Mouse (Mus musculus) bone marrow macrophage, adult 2 months (primary cell): ENCODE results near the gene Mast2.

Source experiments
- CTCF ChIP-seq: IDR thresholded peaks from 2 replicates; pipeline ENCODE4 v1.5.1; 2012; ENCODE audit warnings: low read depth, mild to moderate bottlenecking, low read length, moderate library complexity
- POLR2A ChIP-seq: IDR thresholded peaks from 2 replicates; pipeline ENCODE4 v1.6.1; 2012; ENCODE audit warnings: mild to moderate bottlenecking, low read depth, low read length, borderline replicate concordance

GRCm38 (mm10) chr4:116411401-116411800 lies 52.6 kb downstream of the Mast2 start:
- TF ChIP-seq CTCF: no peak
- TF ChIP-seq POLR2A: no peak
